Mouse (Mus musculus) heart, adult 2 months (tissue): ENCODE results near the gene Nxpe4. TPM values are rescaled to one million over a fixed set of nuclear protein-coding genes. Genes with fewer than 3 reads are reported as not detected.

Source experiments
- DNase-seq, 2 experiments: peaks; one replicate each; pipeline ENCODE4 v3.0.0; 2021
- H3K27ac ChIP-seq: fragments of 200-600 bp; 2 replicates; pipeline ENCODE4 v1.8.1; 2022
- H3K27me3 ChIP-seq: fragments of 200-500 bp; 2 replicates; pipeline ENCODE4 v1.6.1; 2012; ENCODE audit warnings: mild to moderate bottlenecking, low read length, inconsistent platforms, mixed read lengths; ENCODE audit not compliant: control insufficient read depth, insufficient read depth
- H3K36me3 ChIP-seq: fragments of 200-500 bp; 2 replicates; pipeline ENCODE4 v1.6.1; 2012; ENCODE audit warnings: low read length, inconsistent platforms; ENCODE audit not compliant: control insufficient read depth, insufficient read depth
- H3K4me1 ChIP-seq: fragments of 200-500 bp; 2 replicates; pipeline ENCODE4 v1.6.1; 2011; ENCODE audit warnings: low read length; ENCODE audit not compliant: control insufficient read depth, insufficient read depth
- H3K4me3 ChIP-seq: fragments of 200-600 bp; 2 replicates; pipeline ENCODE4 v1.8.1; 2022
- H3K79me2 ChIP-seq: fragments of 200-500 bp; replicated peaks from 2 replicates; pipeline ENCODE4 v1.6.1; 2012; ENCODE audit warnings: mild to moderate bottlenecking, inconsistent platforms, low read length, moderate library complexity, mixed read lengths; ENCODE audit not compliant: control insufficient read depth, insufficient read depth
- H3K9ac ChIP-seq: fragments of 200-500 bp; 2 replicates; pipeline ENCODE4 v1.6.1; 2012; ENCODE audit warnings: low read depth, mild to moderate bottlenecking, control low read depth, inconsistent platforms, low read length, mixed read lengths
- CTCF ChIP-seq: fragments of 200-600 bp; IDR thresholded peaks from 2 replicates; pipeline ENCODE4 v1.8.1; 2022; ENCODE audit warnings: antibody characterized with exemption, mild to moderate bottlenecking, moderate library complexity
- EP300 ChIP-seq: fragments of 200-500 bp; IDR thresholded peaks from 2 replicates; pipeline ENCODE4 v1.6.1; 2011; ENCODE audit warnings: low read depth, low read length, control low read depth; ENCODE audit not compliant: insufficient read depth
- POLR2A ChIP-seq: fragments of 200-500 bp; IDR thresholded peaks from 2 replicates; pipeline ENCODE4 v1.6.1; 2011; ENCODE audit warnings: mild to moderate bottlenecking, low read depth, low read length, control low read depth; ENCODE audit not compliant: insufficient read depth
- WGBS: fragments of 180-500 bp; shearing (Covaris S2); methylation state at CpG from one replicate; pipeline ENCODE4 v1.1.7; 2018; 5-methylcytosine and 5-hydroxymethylcytosine counted together
- intact Hi-C: fragments of 180-260 bp; cut with DNase I; formaldehyde crosslinking; loops from one replicate; pipeline ENCODE4 v1.15.1; 2025
- polyA plus RNA-seq: library from polyadenylated mRNA; depleted of rRNA; stranded (reverse); fragments of >200 nt; gene quantifications from 2 replicates; pipeline ENCODE4 v1.2.3, GENCODE M21; 2012
- total RNA-seq, 2 experiments: library from RNA; stranded (reverse); gene quantifications; 2 replicates each; pipeline ENCODE4 v1.2.3; 2021

Nxpe4 gene
- total and polyA plus RNA-seq, 3 experiments = 2.9 to 7.8 (median 6.5) TPM

DNA sequence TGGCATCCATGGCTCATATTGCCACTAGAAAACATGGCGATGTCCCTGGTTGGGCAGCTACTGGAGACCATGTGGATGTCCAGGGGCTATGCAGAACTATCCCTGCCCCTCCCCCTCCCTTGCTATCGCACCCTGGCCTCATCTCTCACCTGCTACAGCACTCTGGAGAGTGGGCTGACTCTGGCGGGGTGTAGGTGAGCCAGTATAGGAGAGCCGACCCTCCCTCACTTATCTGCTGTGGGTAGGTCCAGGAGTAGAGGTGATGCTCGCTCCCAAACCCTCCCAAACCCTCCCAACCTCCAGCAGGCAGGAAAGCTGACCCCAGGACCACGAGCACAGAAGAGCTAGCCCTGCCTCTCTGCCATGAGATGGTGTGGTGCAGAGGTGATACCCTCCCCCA is 27.0 kb downstream of the Nxpe4 start:
- H3K79me2 ChIP-seq = no peaks in the 10 kb centered on the region
- intact Hi-C loops = no loop called here
- no peak overlapping the region for H3K27ac ChIP-seq
- no peaks in the 10 kb centered on the region for H3K36me3 ChIP-seq
- no peaks in the 10 kb centered on the region for H3K27me3 ChIP-seq
- no peak overlapping the region for H3K4me3 ChIP-seq
- TF ChIP-seq CTCF (no peak), POLR2A (no peak), EP300 (no peak)
- no peak overlapping the region for H3K9ac ChIP-seq
- DNase-seq = no peak
- 80% methylated on average over 6 of the region's 6 CpGs for WGBS
- H3K4me1 ChIP-seq = 0 out of 2 replicates have a peak, but pooled peaks cover 1% of the 10 kb centered on the region

DNA sequence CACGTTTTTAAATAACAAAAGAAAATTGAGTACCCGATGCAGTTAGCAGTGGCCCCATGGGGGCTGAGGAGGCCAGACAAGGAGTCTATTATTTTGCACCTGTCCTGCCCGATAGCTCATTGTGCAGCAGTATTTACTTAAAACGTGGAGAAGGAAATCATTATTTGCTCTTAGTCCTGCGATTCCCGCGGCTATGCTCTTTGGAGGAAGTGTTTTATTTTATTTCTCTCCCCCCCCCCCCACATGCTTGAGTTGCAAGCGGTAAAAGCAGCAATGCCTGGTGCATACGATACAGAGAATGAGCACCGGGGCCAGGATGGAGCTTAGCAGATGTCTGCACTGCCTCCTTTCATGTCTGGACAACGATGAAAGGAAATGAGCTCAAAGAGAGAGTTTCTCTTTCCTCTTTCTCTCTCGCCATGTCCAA is 35.6 kb downstream of the Nxpe4 start:
- no peaks in the 10 kb centered on the region for H3K36me3 ChIP-seq
- H3K27me3 ChIP-seq = no peaks in the 10 kb centered on the region
- H3K79me2 ChIP-seq = no peaks in the 10 kb centered on the region
- TF ChIP-seq POLR2A (no peak), EP300 (no peak), CTCF (no peak)
- H3K4me1 ChIP-seq = no peaks in the 10 kb centered on the region
- no peak overlapping the region for H3K9ac ChIP-seq
- intact Hi-C loops = no loop called here
- 51% methylated on average over 12 of the region's 12 CpGs for WGBS
- no peak for DNase-seq
- H3K4me3 ChIP-seq = no peak overlapping the region
- H3K27ac ChIP-seq = no peak overlapping the region

DNA sequence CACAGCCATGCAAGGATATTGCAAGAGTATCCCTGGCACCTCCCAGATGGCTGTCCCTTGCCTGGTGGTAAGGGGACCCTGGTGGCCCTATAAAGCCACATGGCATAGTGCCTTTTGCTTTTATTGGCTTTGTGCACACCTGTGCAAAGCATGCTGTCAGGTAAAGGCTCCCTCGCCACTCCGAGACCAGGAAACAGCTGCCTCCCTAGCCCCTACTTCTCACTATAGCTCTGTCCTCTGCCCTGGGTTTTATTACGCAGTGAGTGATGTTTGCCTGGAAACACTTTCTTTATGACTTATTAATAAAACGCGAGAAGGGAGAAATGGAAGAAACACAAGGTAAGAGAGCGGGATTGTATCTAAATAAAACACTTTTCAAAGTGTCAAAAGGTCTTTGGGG is 49.1 kb downstream of the Nxpe4 start:
- WGBS = 78% methylated on average over 6 of the region's 6 CpGs
- H3K36me3 ChIP-seq = no peaks in the 10 kb centered on the region
- H3K27me3 ChIP-seq = no peaks in the 10 kb centered on the region
- TF ChIP-seq CTCF (no peak), POLR2A (no peak), EP300 (no peak)
- no peak overlapping the region for H3K27ac ChIP-seq
- no peaks in the 10 kb centered on the region for H3K4me1 ChIP-seq
- no peak overlapping the region for H3K4me3 ChIP-seq
- intact Hi-C loops = no loop called here
- H3K79me2 ChIP-seq = no peaks in the 10 kb centered on the region
- H3K9ac ChIP-seq = no peak overlapping the region
- no peak for DNase-seq

DNA sequence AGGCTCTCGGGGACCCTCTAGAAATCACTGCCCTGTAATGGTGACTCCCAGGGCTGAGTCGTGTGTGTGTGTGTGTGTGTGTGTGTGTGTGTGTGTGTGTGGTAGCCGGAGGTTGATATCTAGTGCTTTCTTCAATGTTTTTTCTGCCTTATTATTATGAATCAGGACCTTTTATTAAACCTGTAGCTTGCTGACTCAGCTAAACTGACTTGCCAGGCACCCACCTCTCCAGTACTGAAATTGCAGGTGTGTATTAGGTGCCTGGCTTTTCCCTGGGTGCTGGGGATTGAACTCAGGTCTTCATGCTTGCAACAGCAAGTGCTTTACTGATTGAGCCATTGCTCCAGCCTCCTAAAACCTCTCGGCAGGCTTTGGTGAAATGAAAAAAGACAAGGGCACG is 50.1 kb downstream of the Nxpe4 start:
- H3K9ac ChIP-seq = no peak overlapping the region
- WGBS = 92% methylated on average over 5 of the region's 5 CpGs
- no peaks in the 10 kb centered on the region for H3K79me2 ChIP-seq
- DNase-seq = no peak
- H3K36me3 ChIP-seq = no peaks in the 10 kb centered on the region
- H3K4me1 ChIP-seq = no peaks in the 10 kb centered on the region
- no peak overlapping the region for H3K4me3 ChIP-seq
- intact Hi-C loops = no loop called here
- no peak overlapping the region for H3K27ac ChIP-seq
- no peaks in the 10 kb centered on the region for H3K27me3 ChIP-seq
- TF ChIP-seq POLR2A (no peak), CTCF (no peak)

DNA sequence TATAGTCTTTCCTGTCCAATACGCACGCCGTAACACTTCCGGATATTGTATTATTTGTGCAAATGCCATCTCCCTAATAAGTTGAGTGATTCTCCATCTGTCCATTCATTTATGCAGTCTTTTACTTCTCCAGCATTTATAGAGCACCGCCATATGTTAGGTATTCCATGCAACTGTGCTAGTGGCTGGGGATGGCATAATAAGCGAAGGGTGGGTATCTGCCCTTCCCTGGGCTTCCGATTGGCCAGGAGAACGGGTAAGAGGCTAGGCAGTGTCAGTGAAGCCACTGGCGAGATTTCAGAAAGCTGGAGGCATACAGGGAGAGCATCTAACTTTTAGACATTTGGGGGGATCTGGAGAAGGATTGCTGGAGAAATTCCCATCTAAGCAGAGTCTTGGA is 52.9 kb downstream of the Nxpe4 start:
- no peak overlapping the region for H3K27ac ChIP-seq
- DNase-seq = no peak
- TF ChIP-seq CTCF (no peak), POLR2A (no peak), EP300 (no peak)
- H3K4me3 ChIP-seq = no peak overlapping the region
- H3K79me2 ChIP-seq = no peaks in the 10 kb centered on the region
- intact Hi-C loops = no loop called here
- WGBS = 56% methylated on average over 9 of the region's 9 CpGs
- H3K9ac ChIP-seq = no peak overlapping the region
- H3K36me3 ChIP-seq = no peaks in the 10 kb centered on the region
- H3K27me3 ChIP-seq = no peaks in the 10 kb centered on the region
- no peaks in the 10 kb centered on the region for H3K4me1 ChIP-seq

DNA sequence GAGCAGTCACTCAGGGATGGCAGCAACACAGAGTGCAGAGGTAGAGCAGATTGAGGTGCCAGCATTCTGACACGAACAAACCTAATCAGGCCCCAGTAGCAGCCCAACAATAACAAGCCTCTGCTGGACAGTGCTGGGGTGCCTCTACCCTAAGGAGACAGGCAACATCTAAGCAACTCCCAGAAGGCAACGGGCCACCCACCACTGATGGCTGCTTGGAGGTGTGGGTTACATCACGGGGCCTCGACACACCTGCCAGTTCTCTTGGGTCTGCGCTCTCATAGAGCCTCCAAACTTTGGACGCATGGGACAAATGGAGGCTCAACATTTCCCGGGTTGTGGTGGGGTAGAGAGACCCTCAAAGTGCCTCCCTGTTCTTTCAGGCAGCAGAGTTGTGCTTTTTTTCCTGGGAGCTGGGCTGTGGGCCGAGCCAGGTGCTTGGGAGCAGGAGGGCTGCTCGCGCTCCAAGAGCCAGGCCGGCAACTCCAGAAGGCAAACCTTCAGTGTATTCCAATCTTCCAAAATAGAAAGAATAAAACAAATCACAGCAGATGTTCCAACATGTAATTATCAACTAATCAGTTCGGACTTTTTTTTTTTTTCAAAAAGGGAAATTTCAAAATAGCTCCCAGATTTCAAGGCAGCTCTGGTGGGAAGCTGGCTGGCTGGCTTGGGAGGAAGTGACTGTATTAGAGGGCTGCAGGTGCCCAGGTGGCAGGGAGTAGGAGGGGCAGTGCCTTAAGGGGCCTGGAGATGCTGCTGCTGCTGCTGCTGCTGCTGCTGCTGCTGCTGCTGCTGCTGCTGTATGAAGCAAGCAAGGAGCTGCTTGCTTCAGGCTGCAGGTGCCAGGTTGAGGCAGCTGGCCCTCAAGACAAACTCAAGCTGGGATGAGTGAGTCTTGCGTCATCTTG is 54.5 kb downstream of the Nxpe4 start:
- H3K4me1 ChIP-seq = no peaks in the 10 kb centered on the region
- no peak overlapping the region for H3K27ac ChIP-seq
- intact Hi-C loops = no loop called here
- TF ChIP-seq EP300 (no peak), CTCF (no peak), POLR2A (no peak)
- DNase-seq = no peak
- no peaks in the 10 kb centered on the region for H3K36me3 ChIP-seq
- H3K79me2 ChIP-seq = no peaks in the 10 kb centered on the region
- WGBS = 80% methylated on average over 13 of the region's 13 CpGs
- H3K27me3 ChIP-seq = no peaks in the 10 kb centered on the region
- no peak overlapping the region for H3K4me3 ChIP-seq
- no peak overlapping the region for H3K9ac ChIP-seq
